Mouse (Mus musculus): ENCODE results near the gene Acot11.

GRCm38 (mm10) chr4:106798908-106799546 is 5.8 kb downstream of the Acot11 start:
- TF ChIP-seq CTCF (IDR thresholded peaks at IDR 0.05; ENCODE audit: borderline replicate concordance, insufficient read depth, low read length) (no peak), POLR2A (IDR thresholded peaks at IDR 0.05; ENCODE audit: low read depth, low read length) (no peak)

All from embryonic fibroblast, embryonic 13.5 days (primary cell).